Mouse (Mus musculus): ENCODE results near the gene Lbx1.
A peak's percentile ranks its signal among the peaks of the same experiment; 100 is the strongest.

Gene Lbx1

DNA sequence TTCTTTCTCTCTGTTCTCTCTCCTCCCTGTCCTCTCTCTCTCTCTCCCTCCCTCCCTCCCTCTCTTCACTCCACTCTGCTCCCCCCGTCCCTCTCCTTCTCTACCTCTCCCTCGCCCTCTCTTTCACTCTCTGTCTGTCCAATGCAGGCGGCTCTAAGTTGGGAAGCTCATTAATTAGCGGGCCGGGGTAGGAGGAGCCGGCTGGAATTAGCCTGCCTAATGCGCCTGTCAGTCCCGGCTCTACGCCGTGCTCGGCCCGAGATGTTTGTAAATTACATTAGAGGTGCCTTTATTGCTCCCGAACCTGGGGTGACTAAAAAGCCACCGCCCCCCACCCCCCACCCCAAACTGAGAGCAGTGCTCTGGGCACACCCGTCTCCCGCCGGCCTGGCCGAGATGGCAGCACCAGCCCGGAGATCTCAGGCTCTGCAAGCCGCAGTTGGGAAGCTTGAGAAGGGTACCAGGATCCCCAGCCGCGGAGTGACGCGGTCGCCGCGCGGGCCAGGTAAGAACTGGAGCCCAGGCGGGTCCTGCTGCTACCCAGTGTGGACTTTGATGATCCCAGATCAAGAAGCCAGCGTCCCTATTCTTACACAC is at the start of gene Lbx1:
Gene Lbx1, minus strand, starts transcription at position 47 of the 597 bp plus-strand sequence.
- no peak for DNase-seq (ENCODE audit: low spot score in 2 of 2)

GRCm38 (mm10) chr19:45283302-45283701 is 47.7 kb upstream of the Lbx1 start:
- peak in 1 of 2 experiments; percentile 44 for DNase-seq (ENCODE audit: low spot score in 2 of 2)

GRCm38 (mm10) chr19:45276196-45276595 is 40.6 kb upstream of the Lbx1 start:
- no peak for DNase-seq (ENCODE audit: low spot score in 2 of 2)

DNA sequence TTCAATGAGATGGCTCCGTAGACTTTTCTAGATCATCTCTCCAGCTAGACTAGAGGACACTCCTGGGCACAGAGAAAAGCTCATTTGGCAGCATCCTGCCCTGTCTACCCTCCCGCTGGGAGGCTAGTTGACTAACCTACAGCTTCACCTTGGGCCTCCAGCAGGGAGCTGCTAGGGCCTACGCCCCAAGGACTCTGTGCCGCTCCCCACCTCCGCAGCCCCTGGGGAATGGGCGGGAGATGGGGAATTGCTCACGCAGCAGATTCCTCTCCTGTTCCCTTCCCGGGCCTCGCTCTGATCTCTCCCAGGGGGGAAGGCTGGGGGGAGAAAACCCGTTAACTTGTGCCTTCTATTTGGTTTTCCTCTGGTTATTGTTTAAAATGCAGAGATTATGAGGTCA is 36.4 kb upstream of the Lbx1 start:
- no peak for DNase-seq (ENCODE audit: low spot score in 2 of 2)

DNA sequence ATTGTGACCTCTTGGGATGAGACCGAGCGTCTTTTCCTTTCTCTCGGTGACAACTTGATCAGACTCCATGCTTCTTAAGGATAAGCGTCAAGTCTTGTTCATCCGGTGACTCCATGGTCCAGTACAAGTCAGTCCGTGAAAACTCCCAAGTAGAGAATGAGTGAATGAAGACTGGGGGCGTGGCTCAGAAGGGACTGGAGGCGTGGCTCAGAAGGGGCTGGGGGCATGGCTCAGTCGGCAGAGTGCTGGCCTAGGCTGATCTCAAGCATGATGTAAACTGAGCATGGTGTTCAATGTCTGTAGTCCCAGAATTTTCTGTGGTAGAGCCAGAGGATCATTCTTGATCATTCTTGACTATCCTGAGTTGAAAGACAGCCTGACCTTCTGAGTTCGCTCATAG is 27.4 kb upstream of the Lbx1 start:
- DNase-seq (ENCODE audit: low spot score in 2 of 2) = no peak

- DNase-seq (ENCODE audit: low spot score in 2 of 2) = no peak
Observed at GRCm38 (mm10) chr19:45257414-45258326, 22.1 kb upstream of the Lbx1 start.

- no peak for DNase-seq (ENCODE audit: low spot score in 2 of 2)
Observed at GRCm38 (mm10) chr19:45254806-45255205, 19.2 kb upstream of the Lbx1 start.

DNA sequence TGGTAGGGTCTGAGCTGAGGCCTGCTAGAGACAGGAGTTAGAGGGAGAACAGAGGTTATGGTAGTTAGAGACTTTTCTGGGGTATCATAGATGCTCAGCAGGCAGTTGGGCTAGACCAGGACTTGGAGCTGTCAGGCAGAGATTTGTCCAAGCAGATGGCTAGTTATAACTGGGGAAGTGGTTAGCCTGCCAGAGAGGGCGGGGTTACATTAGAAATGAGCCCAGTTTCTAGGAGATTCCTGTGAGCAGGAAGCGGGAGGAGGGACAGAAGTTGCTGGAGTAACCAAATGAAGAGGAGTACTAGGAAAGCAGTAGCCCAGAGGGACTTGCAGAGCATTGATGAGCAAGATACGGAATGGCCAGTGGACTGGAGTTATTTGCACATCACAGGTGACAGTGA is 16.8 kb upstream of the Lbx1 start:
- DNase-seq (ENCODE audit: low spot score in 2 of 2) = no peak

DNA sequence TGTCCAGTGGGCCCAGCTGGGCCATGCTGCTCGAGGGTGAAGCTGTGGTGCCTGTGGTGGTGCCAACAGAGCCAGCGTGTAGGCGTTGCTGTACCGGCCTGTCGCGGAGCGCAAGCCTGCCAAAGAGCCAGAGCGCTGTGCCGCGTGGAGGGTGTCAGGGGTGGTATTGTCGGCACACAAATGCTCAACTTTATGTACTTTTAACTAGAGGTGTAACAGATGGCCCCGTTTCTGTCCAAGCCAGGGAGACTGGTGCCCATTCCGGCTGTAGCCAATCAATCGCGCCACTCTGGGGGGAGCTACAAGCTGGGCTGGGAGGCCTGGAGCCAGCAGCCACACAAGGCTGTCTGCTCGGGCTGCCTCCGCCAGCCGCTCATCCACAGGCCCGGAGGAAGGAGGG is 13.1 kb upstream of the Lbx1 start:
- DNase-seq (ENCODE audit: low spot score in 2 of 2) = no peak

- DNase-seq (ENCODE audit: low spot score in 2 of 2) = no peak
Observed at GRCm38 (mm10) chr19:45243918-45244700, 8.5 kb upstream of the Lbx1 start.

DNA sequence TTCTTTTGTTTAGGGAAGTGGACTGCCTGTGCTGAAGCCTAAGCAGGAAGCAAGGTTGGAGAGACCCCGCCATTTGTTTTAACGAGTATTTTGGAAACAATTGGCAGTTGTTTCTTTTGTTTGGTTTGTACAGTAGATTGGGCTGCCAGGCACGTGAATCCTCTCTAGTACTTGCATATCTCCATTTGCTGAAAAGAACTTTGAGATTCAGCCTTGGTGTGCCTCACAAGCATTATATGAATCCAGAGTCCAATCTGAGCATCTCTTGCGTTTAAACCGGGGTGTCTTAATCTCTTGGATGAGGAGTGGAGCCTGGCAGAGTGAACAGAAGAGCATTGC is 7.6 kb upstream of the Lbx1 start:
- DNase-seq (ENCODE audit: low spot score in 2 of 2) = no peak

- no peak for DNase-seq (ENCODE audit: low spot score in 2 of 2)
Observed at GRCm38 (mm10) chr19:45242348-45243263, 7.0 kb upstream of the Lbx1 start.

DNA sequence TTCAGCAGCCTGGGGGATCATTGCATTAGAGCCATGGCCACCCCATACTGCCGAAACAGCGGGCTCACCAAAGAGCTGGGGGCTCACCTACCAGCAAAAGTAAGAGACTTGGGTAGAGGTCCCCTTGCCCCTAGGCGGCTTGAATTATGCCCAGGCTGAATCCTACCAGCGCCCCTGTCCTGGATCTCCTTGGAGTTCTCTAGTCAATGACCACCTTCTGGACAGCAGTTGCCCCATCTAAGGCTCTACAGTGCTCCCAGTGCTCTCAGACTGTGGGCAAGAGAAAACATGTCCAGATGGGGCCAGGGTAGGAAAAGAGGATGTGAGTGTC is 6.4 kb upstream of the Lbx1 start:
- no peak for DNase-seq (ENCODE audit: low spot score in 2 of 2)

DNA sequence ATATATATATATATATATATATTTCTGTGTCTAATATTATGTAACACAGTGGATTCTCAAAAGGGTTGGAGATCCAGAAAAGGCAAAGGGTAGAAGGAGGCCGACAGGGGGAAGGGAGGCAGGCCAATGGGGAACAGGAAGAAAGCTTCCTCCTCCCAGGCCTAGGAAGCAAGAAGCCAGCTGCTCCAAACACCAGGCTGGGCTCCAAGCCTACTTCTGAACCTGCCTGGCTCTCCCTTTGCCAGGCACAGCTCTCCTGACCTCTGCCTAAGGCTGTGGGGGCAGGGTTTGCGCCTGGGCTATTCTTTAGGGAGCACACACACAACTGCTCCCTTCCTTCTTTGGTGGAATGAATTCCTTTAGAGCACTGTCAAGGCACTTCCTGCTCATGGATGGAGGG is 4.4 kb upstream of the Lbx1 start:
- no peak for DNase-seq (ENCODE audit: low spot score in 2 of 2)

- DNase-seq (ENCODE audit: low spot score in 2 of 2) = no peak
Observed at GRCm38 (mm10) chr19:45239191-45239590, 3.6 kb upstream of the Lbx1 start.

- DNase-seq (ENCODE audit: low spot score in 2 of 2) = no peak
Observed at GRCm38 (mm10) chr19:45237665-45238209, 2.1 kb upstream of the Lbx1 start.

- no peak for DNase-seq (ENCODE audit: low spot score in 2 of 2)
Observed at GRCm38 (mm10) chr19:45237099-45237498, 1.5 kb upstream of the Lbx1 start.

- no peak for DNase-seq (ENCODE audit: low spot score in 2 of 2)
Observed at GRCm38 (mm10) chr19:45236363-45236942, 841 bp upstream of the Lbx1 start.

GRCm38 (mm10) chr19:45235331-45235741 is 276 bp downstream of the Lbx1 start:
- no peak for DNase-seq (ENCODE audit: low spot score in 2 of 2)

- no peak for DNase-seq (ENCODE audit: low spot score in 2 of 2)
Observed at GRCm38 (mm10) chr19:45234771-45235231, 811 bp downstream of the Lbx1 start.
